Mouse (Mus musculus) mature B cell (primary cell): ENCODE measurements around the gene Fam47e.
"Not testable (repeated sequence)": the region's sequence is repeated elsewhere in the genome, so short reads cannot be mapped to it uniquely, and the experiment has no call there.

Source experiments
- in situ Hi-C: fragments of 300-500 bp; cut with MboI; formaldehyde crosslinking; loops from 2 replicates; pipeline ENCODE4 v1.14.3; 2019

The Fam47e gene

GRCm38 (mm10) chr5:92554891-92555511 lies at the start of gene Fam47e:
Gene Fam47e, plus strand, starts transcription at chr5:92555069.
- in situ Hi-C loops = no loop called here

GRCm38 (mm10) chr5:92505402-92505865 lies 49.4 kb upstream of the Fam47e start:
- in situ Hi-C loops = loop anchor here (5.0 kb wide), 1 partner anchor 68 kb away; the partner anchor contains the start of gene Nup54

GRCm38 (mm10) chr5:92506301-92506729 lies 48.6 kb upstream of the Fam47e start:
- in situ Hi-C loops = loop anchor here (5.0 kb wide), 1 partner anchor 69 kb away; the partner anchor contains the start of gene Nup54

GRCm38 (mm10) chr5:92506733-92507132 lies 48.1 kb upstream of the Fam47e start, which contains the start of gene Scarb2:
Gene Scarb2, minus strand, starts transcription at chr5:92506833.
- in situ Hi-C loops = loop anchor here (5.0 kb wide), 1 partner anchor 69 kb away; the partner anchor contains the start of gene Nup54

GRCm38 (mm10) chr5:92508853-92509252 lies 46.0 kb upstream of the Fam47e start:
- in situ Hi-C loops = loop anchor here (5.0 kb wide), 1 partner anchor 72 kb away; the partner anchor contains the start of gene Nup54

- in situ Hi-C loops = no loop called here
Measured at GRCm38 (mm10) chr5:92511256-92511655, 43.6 kb upstream of the Fam47e start.

GRCm38 (mm10) chr5:92512066-92512465 lies 42.8 kb upstream of the Fam47e start:
- in situ Hi-C loops = no loop called here

GRCm38 (mm10) chr5:92521131-92521530 lies 33.7 kb upstream of the Fam47e start:
- in situ Hi-C loops = not testable (repeated sequence)

- in situ Hi-C loops = no loop called here
Measured at GRCm38 (mm10) chr5:92524821-92525258, 30.0 kb upstream of the Fam47e start.

GRCm38 (mm10) chr5:92539698-92540097 lies 15.2 kb upstream of the Fam47e start:
- in situ Hi-C loops = no loop called here

GRCm38 (mm10) chr5:92552611-92553010 lies 2.3 kb upstream of the Fam47e start:
- in situ Hi-C loops = no loop called here

GRCm38 (mm10) chr5:92553939-92554338 lies 930 bp upstream of the Fam47e start:
- in situ Hi-C loops = no loop called here

- in situ Hi-C loops = no loop called here
Measured at GRCm38 (mm10) chr5:92554443-92554842, 426 bp upstream of the Fam47e start.

- in situ Hi-C loops = no loop called here
Measured at GRCm38 (mm10) chr5:92555905-92556304, 1.0 kb downstream of the Fam47e start.

- in situ Hi-C loops = no loop called here
Measured at GRCm38 (mm10) chr5:92557508-92557907, 2.6 kb downstream of the Fam47e start.

GRCm38 (mm10) chr5:92560201-92560600 lies 5.3 kb downstream of the Fam47e start:
- in situ Hi-C loops = no loop called here

GRCm38 (mm10) chr5:92562002-92562401 lies 7.1 kb downstream of the Fam47e start:
- in situ Hi-C loops = no loop called here

- in situ Hi-C loops = no loop called here
Measured at GRCm38 (mm10) chr5:92571232-92571631, 16.4 kb downstream of the Fam47e start.

- in situ Hi-C loops = no loop called here
Measured at GRCm38 (mm10) chr5:92579559-92579958, 24.7 kb downstream of the Fam47e start.

- in situ Hi-C loops = no loop called here
Measured at GRCm38 (mm10) chr5:92585932-92586331, 31.1 kb downstream of the Fam47e start.

- in situ Hi-C loops = no loop called here
Measured at GRCm38 (mm10) chr5:92595026-92595425, 40.2 kb downstream of the Fam47e start.

GRCm38 (mm10) chr5:92596865-92597264 lies 42.0 kb downstream of the Fam47e start:
- in situ Hi-C loops = no loop called here

GRCm38 (mm10) chr5:92599030-92599429 lies 44.2 kb downstream of the Fam47e start:
- in situ Hi-C loops = no loop called here
